In genomic region chr4:124710776-124711291, GRCm38 (mm10) we compare ENCODE assay signal across 8 mouse cellular contexts. TPM values are rescaled to one million over a fixed set of nuclear protein-coding genes. Genes with fewer than 3 reads are reported as not detected.
DNase-seq lines count a peak whose midpoint lies in the region; ATAC-seq and TF ChIP-seq lines count a peak whose summit lies in the region.

No protein-coding gene starts in this region.

- H3K9ac ChIP-seq in intestine, postnatal 0 days (ENCODE audit: low read depth, low read length), result no peak overlapping the region
- H3K9ac ChIP-seq in lung, embryonic 14.5 days, result no peak overlapping the region

- peak overlapping the region; percentile 93 for H3K27ac ChIP-seq in embryonic facial prominence, embryonic 10.5 days (replicated peaks)
- no peak overlapping the region for H3K27ac ChIP-seq in intestine, postnatal 0 days (ENCODE audit: low read depth, low read length)
- no peak overlapping the region for H3K27ac ChIP-seq in lung, embryonic 14.5 days (ENCODE audit: low read depth)
- no peak overlapping the region for H3K27ac ChIP-seq in thymus, adult 2 months (ENCODE audit: control insufficient read depth, insufficient read depth, low read length)

- TF ChIP-seq CTCF in intestine, postnatal 0 days (IDR thresholded peaks at IDR 0.05; ENCODE audit: low read depth), result peak; percentile 77
- peak; percentile 69 for TF ChIP-seq CTCF in lung, embryonic 14.5 days (IDR thresholded peaks at IDR 0.05; ENCODE audit: low read depth)
- no peak for TF ChIP-seq CTCF in thymus, adult 2 months (IDR thresholded peaks at IDR 0.05; ENCODE audit: borderline replicate concordance, control insufficient read depth, extremely low read depth, insufficient read depth, low read length, poor library complexity)

- peaks cover 24% of the 10 kb centered on the region for H3K36me3 ChIP-seq in embryonic facial prominence, embryonic 10.5 days (replicated peaks)
- peaks cover 8% of the 10 kb centered on the region; the same call in 1 of the 2 replicates for H3K36me3 ChIP-seq in intestine, postnatal 0 days (ENCODE audit: control insufficient read depth, insufficient read depth)
- H3K36me3 ChIP-seq in lung, embryonic 14.5 days (ENCODE audit: insufficient read depth), result peaks cover 13% of the 10 kb centered on the region; the same call in 1 of the 2 replicates
- no peaks in the 10 kb centered on the region for H3K36me3 ChIP-seq in thymus, adult 2 months (ENCODE audit: control insufficient read depth, insufficient read depth, low read length)

- H3K4me1 ChIP-seq in embryonic facial prominence, embryonic 10.5 days, result peaks cover 59% of the 10 kb centered on the region
- H3K4me1 ChIP-seq in intestine, postnatal 0 days (replicated peaks; ENCODE audit: control insufficient read depth, insufficient read depth, low read length), result 0 out of 2 replicates have a peak, but pooled peaks cover 4% of the 10 kb centered on the region
- H3K4me1 ChIP-seq in lung, embryonic 14.5 days (ENCODE audit: insufficient read depth), result peaks cover 15% of the 10 kb centered on the region; the same call in 1 of the 2 replicates
- H3K4me1 ChIP-seq in thymus, adult 2 months (replicated peaks; ENCODE audit: control insufficient read depth, insufficient read depth, low read length), result peaks cover 42% of the 10 kb centered on the region

- no peak for TF ChIP-seq POLR2A in thymus, adult 2 months (IDR thresholded peaks at IDR 0.05; ENCODE audit: control insufficient read depth, extremely low read depth, insufficient read depth, low read length, poor library complexity)

- 0 out of 2 replicates have a peak, but pooled peaks cover 6% of the 10 kb centered on the region for H3K27me3 ChIP-seq in embryonic facial prominence, embryonic 10.5 days (replicated peaks; ENCODE audit: low read depth, poor library complexity, severe bottlenecking)
- no peaks in the 10 kb centered on the region for H3K27me3 ChIP-seq in intestine, postnatal 0 days (replicated peaks; ENCODE audit: control insufficient read depth, insufficient read depth, low read length)
- H3K27me3 ChIP-seq in lung, embryonic 14.5 days (ENCODE audit: insufficient read depth, low read length), result no peaks in the 10 kb centered on the region
- H3K27me3 ChIP-seq in thymus, adult 2 months (ENCODE audit: control insufficient read depth, insufficient read depth, low read length), result no peaks in the 10 kb centered on the region

- peak overlapping the region; percentile 46 for H3K4me3 ChIP-seq in embryonic facial prominence, embryonic 10.5 days
- H3K4me3 ChIP-seq in intestine, postnatal 0 days (ENCODE audit: low read depth, low read length), result no peak overlapping the region
- H3K4me3 ChIP-seq in lung, embryonic 14.5 days (ENCODE audit: low read depth, low read length), result no peak overlapping the region
- no peak overlapping the region for H3K4me3 ChIP-seq in thymus, adult 2 months (ENCODE audit: control insufficient read depth, insufficient read depth, low read length)

- peak overlapping the region; percentile 35 for H3K4me2 ChIP-seq in intestine, postnatal 0 days (replicated peaks; ENCODE audit: low read depth)
- no peak overlapping the region for H3K4me2 ChIP-seq in lung, embryonic 14.5 days

- DNase-seq in layer of hippocampus, adult 11-12 months (ENCODE audit: low spot score), result peak; percentile 68
- DNase-seq in layer of hippocampus, postnatal 25 days (ENCODE audit: extremely low spot score in 1 of 2, low spot score in 1 of 2), result no peak
- peak; percentile 70 for DNase-seq in MEL-GATA-1-ER (ENCODE audit: extremely low read depth, low read depth)
- DNase-seq in embryonic facial prominence, embryonic 10.5 days (ENCODE audit: low spot score), result peak; percentile 47
- DNase-seq in lung, embryonic 14.5 days, result peak; percentile 81
- peak; percentile 63 for DNase-seq in thymus, adult 2 months
- DNase-seq in gastrocnemius, adult 8-10 months (ENCODE audit: low spot score in 2 of 2), result no peak

- no peaks in the 10 kb centered on the region for H3K9me3 ChIP-seq in embryonic facial prominence, embryonic 10.5 days
- H3K9me3 ChIP-seq in intestine, postnatal 0 days (ENCODE audit: control insufficient read depth), result no peaks in the 10 kb centered on the region
- H3K9me3 ChIP-seq in lung, embryonic 14.5 days (ENCODE audit: low read depth, low read length), result no peaks in the 10 kb centered on the region

- WGBS in embryonic facial prominence, embryonic 10.5 days, result 9% methylated on average over 5 of the region's 5 CpGs
- 9% methylated on average over 5 of the region's 5 CpGs for WGBS in intestine, postnatal 0 days
- WGBS in lung, embryonic 14.5 days, result 12% methylated on average over 5 of the region's 5 CpGs
- WGBS in thymus, adult 2 months, result 8% methylated on average over 5 of the region's 5 CpGs

- no peak for ATAC-seq in intestine, postnatal 0 days
- ATAC-seq in lung, embryonic 14.5 days (ENCODE audit: insufficient read depth), result no peak

RNA-seq across cellular contexts. Expression of gene Sf3a3, which starts 3.7 kb away (rescaled TPM):
- 10 to 100 TPM; 34.6 to 34.8 TPM for total RNA-seq in layer of hippocampus, postnatal 25 days (2021)
- 265 and 267 TPM in 2 replicates for polyA plus RNA-seq in embryonic facial prominence, embryonic 10.5 days (2016; fragmentation: Nextera tagmentation; extraction: Ambion mirVana)
- polyA plus RNA-seq in intestine, postnatal 0 days (2015; fragmentation: Nextera tagmentation; extraction: Ambion mirVana), result 45.3 and 45.7 TPM in 2 replicates
- polyA plus RNA-seq in lung, embryonic 14.5 days (2014; fragmentation: Nextera tagmentation; extraction: Ambion mirVana), result 164 and 166 TPM in 2 replicates
- polyA plus RNA-seq in thymus, adult 2 months (2012; rRNA removed), result 23.2 and 25.3 TPM in 2 replicates
- total RNA-seq in gastrocnemius, adult 8-10 months (2022), result 10 to 100 TPM in 2 of 4 experiments, 1 to 10 TPM in 2; 9.5 to 12.8 (median 10.2) TPM

RNA-seq across cellular contexts. Expression of gene Fhl3, which starts 10.3 kb away (rescaled TPM):
- total RNA-seq in layer of hippocampus, postnatal 25 days (2021), result 1 to 10 TPM; 2.3 to 2.8 TPM
- polyA plus RNA-seq in embryonic facial prominence, embryonic 10.5 days (2016; fragmentation: Nextera tagmentation; extraction: Ambion mirVana), result 10.8 and 15.5 TPM in 2 replicates
- polyA plus RNA-seq in intestine, postnatal 0 days (2015; fragmentation: Nextera tagmentation; extraction: Ambion mirVana), result 3.8 TPM in 2 replicates
- 12.8 and 13.1 TPM in 2 replicates for polyA plus RNA-seq in lung, embryonic 14.5 days (2014; fragmentation: Nextera tagmentation; extraction: Ambion mirVana)
- 36.1 and 59.4 TPM in 2 replicates for polyA plus RNA-seq in thymus, adult 2 months (2012; rRNA removed)
- total RNA-seq in gastrocnemius, adult 8-10 months (2022), result 100 to 1,000 TPM; 240 to 437 (median 328) TPM

RNA-seq across cellular contexts. Expression of gene Utp11, which starts 17.4 kb away (rescaled TPM):
- total RNA-seq in layer of hippocampus, postnatal 25 days (2021), result 10 to 100 TPM; 15.1 to 16.6 TPM
- 70.8 and 78.6 TPM in 2 replicates for polyA plus RNA-seq in embryonic facial prominence, embryonic 10.5 days (2016; fragmentation: Nextera tagmentation; extraction: Ambion mirVana)
- 29.6 and 32.3 TPM in 2 replicates for polyA plus RNA-seq in intestine, postnatal 0 days (2015; fragmentation: Nextera tagmentation; extraction: Ambion mirVana)
- polyA plus RNA-seq in lung, embryonic 14.5 days (2014; fragmentation: Nextera tagmentation; extraction: Ambion mirVana), result 59.0 and 59.5 TPM in 2 replicates
- 6.0 and 6.3 TPM in 2 replicates for polyA plus RNA-seq in thymus, adult 2 months (2012; rRNA removed)
- total RNA-seq in gastrocnemius, adult 8-10 months (2022), result 10 to 100 TPM; 14.0 to 20.8 (median 18.7) TPM

RNA-seq across cellular contexts. Expression of gene Inpp5b, which starts 30.8 kb away (rescaled TPM):
- 10 to 100 TPM; 34.6 to 51.5 TPM for total RNA-seq in layer of hippocampus, postnatal 25 days (2021)
- 25.0 and 25.2 TPM in 2 replicates for polyA plus RNA-seq in embryonic facial prominence, embryonic 10.5 days (2016; fragmentation: Nextera tagmentation; extraction: Ambion mirVana)
- 22.4 and 23.0 TPM in 2 replicates for polyA plus RNA-seq in intestine, postnatal 0 days (2015; fragmentation: Nextera tagmentation; extraction: Ambion mirVana)
- 25.5 and 34.0 TPM in 2 replicates for polyA plus RNA-seq in lung, embryonic 14.5 days (2014; fragmentation: Nextera tagmentation; extraction: Ambion mirVana)
- polyA plus RNA-seq in thymus, adult 2 months (2012; rRNA removed), result 81.3 and 101 TPM in 2 replicates
- 10 to 100 TPM in 1 of 4 experiments, 1 to 10 TPM in 3; 6.0 to 10.8 (median 6.3) TPM for total RNA-seq in gastrocnemius, adult 8-10 months (2022)

RNA-seq across cellular contexts. Expression of gene Pou3f1, which starts 54.2 kb away (rescaled TPM):
- 10 to 100 TPM; 46.3 to 49.8 TPM for total RNA-seq in layer of hippocampus, postnatal 25 days (2021)
- polyA plus RNA-seq in embryonic facial prominence, embryonic 10.5 days (2016; fragmentation: Nextera tagmentation; extraction: Ambion mirVana), result 1.7 and 2.5 TPM in 2 replicates
- 0.08 TPM in 1 of 2 replicates, not detected in the other for polyA plus RNA-seq in intestine, postnatal 0 days (2015; fragmentation: Nextera tagmentation; extraction: Ambion mirVana)
- polyA plus RNA-seq in lung, embryonic 14.5 days (2014; fragmentation: Nextera tagmentation; extraction: Ambion mirVana), result 0.11 and 0.41 TPM in 2 replicates
- polyA plus RNA-seq in thymus, adult 2 months (2012; rRNA removed), result 0.38 and 0.46 TPM in 2 replicates
- total RNA-seq in gastrocnemius, adult 8-10 months (2022), result under 1 TPM; 0.19 to 0.34 (median 0.28) TPM

Comparison
In these comparisons a context has a peak if more than half of its experiments do, and no peak if none do; other contexts are left out.
1. DNase-seq: peak in layer of hippocampus, adult 11-12 months (single experiment), MEL-GATA-1-ER (single experiment), embryonic facial prominence, embryonic 10.5 days (single experiment), lung, embryonic 14.5 days (single experiment) and thymus, adult 2 months (single experiment); none in layer of hippocampus, postnatal 25 days (0 of 2) and gastrocnemius, adult 8-10 months (0 of 2).